Mouse (Mus musculus) midbrain, embryonic 14.5 days (tissue): ENCODE measurements at regions not wholly inside any gene's neighbourhood (a gene's known extent, or its start where the extent isn't known, plus 50 kb on each side); places are given as distances from the start of the nearest gene placed in this dataset.
A peak's percentile ranks its signal among the peaks of the same experiment; 100 is the strongest.

Experiments used
- ATAC-seq: fragments of 200-750 bp; cut with Nextera tagmentation; 2 replicates; pipeline ENCODE4 v1.8.0; 2017; ENCODE audit warnings: moderate number of reproducible peaks, moderate library complexity; ENCODE audit not compliant: low FRiP score, low TSS enrichment
- DNase-seq: peaks from one replicate; pipeline ENCODE4 v3.0.0-alpha.2; 2015
- H3K27ac ChIP-seq: fragments of 300-500 bp; sonication (generic); replicated peaks from 2 replicates; pipeline ENCODE4 v1.5.1; 2014; ENCODE audit warnings: mild to moderate bottlenecking, low read depth, low read length, moderate library complexity
- H3K27me3 ChIP-seq: fragments of 300-500 bp; sonication (generic); 2 replicates; pipeline ENCODE4 v1.6.1; 2014; ENCODE audit warnings: low read length, control low read depth, mixed read lengths; ENCODE audit not compliant: control insufficient read depth, insufficient read depth
- H3K36me3 ChIP-seq: fragments of 300-500 bp; sonication (generic); 2 replicates; pipeline ENCODE4 v1.6.1; 2014; ENCODE audit warnings: low read length, control low read depth; ENCODE audit not compliant: control insufficient read depth, insufficient read depth
- H3K4me1 ChIP-seq: fragments of 300-500 bp; sonication (generic); 2 replicates; pipeline ENCODE4 v1.6.1; 2014; ENCODE audit warnings: mild to moderate bottlenecking, antibody characterized with exemption, low read length, control low read depth; ENCODE audit not compliant: control insufficient read depth, insufficient read depth
- H3K4me2 ChIP-seq: fragments of 300-500 bp; sonication (generic); 2 replicates; pipeline ENCODE4 v1.6.1; 2014; ENCODE audit warnings: mild to moderate bottlenecking, low read length, moderate library complexity
- H3K4me3 ChIP-seq: fragments of 300-500 bp; sonication (generic); replicated peaks from 2 replicates; pipeline ENCODE4 v1.5.1; 2014; ENCODE audit warnings: low read depth, low read length
- H3K9ac ChIP-seq: fragments of 300-500 bp; sonication (generic); replicated peaks from 2 replicates; pipeline ENCODE4 v1.6.1; 2014; ENCODE audit warnings: mild to moderate bottlenecking, low read length, moderate library complexity
- H3K9me3 ChIP-seq: fragments of 300-500 bp; sonication (generic); 2 replicates; pipeline ENCODE4 v1.6.1; 2016; ENCODE audit warnings: low read length, control low read depth, mixed read lengths; ENCODE audit not compliant: control insufficient read depth
- WGBS: fragments of 180-500 bp; shearing (Covaris S2); extraction: QIAGEN DNeasy Blood & Tissue Kit; methylation state at CpG from one replicate; pipeline ENCODE4 v1.1.7; 2014; 5-methylcytosine and 5-hydroxymethylcytosine counted together

- no peak for ATAC-seq
- no peak overlapping the region for H3K27ac ChIP-seq
- H3K4me3 ChIP-seq = no peak overlapping the region
- no peaks in the 10 kb centered on the region for H3K27me3 ChIP-seq
- H3K9me3 ChIP-seq = peaks cover 4% of the 10 kb centered on the region; the same call in 1 of the 2 replicates
- H3K4me2 ChIP-seq = no peak overlapping the region
- no peaks in the 10 kb centered on the region for H3K4me1 ChIP-seq
- H3K9ac ChIP-seq = no peak overlapping the region
- no peak for DNase-seq
- WGBS = 63% methylated on average over 2 of the region's 2 CpGs
- no peaks in the 10 kb centered on the region for H3K36me3 ChIP-seq
Measured at GRCm38 (mm10) chr8:10747150-10747549, 261.1 kb downstream of the Irs2 start.

- Histone ChIP-seq H3K4me1 (peaks cover 6% of the 10 kb centered on the region; the same call in 1 of the 2 replicates), H3K9me3 (peaks cover 3% of the 10 kb centered on the region; the same call in 1 of the 2 replicates), H3K9ac (no peak overlapping the region), H3K4me2 (no peak overlapping the region), H3K4me3 (no peak overlapping the region), H3K36me3 (no peaks in the 10 kb centered on the region), H3K27me3 (no peaks in the 10 kb centered on the region), H3K27ac (no peak overlapping the region)
- WGBS = 57% methylated on average over 6 of the region's 6 CpGs
- no peak for ATAC-seq
- no peak for DNase-seq
Measured at GRCm38 (mm10) chr8:10743241-10743640, 265.0 kb downstream of the Irs2 start.

- WGBS = 95% methylated on average over 3 of the region's 3 CpGs
- Histone ChIP-seq H3K27ac (no peak overlapping the region), H3K9me3 (no peaks in the 10 kb centered on the region), H3K27me3 (no peaks in the 10 kb centered on the region), H3K4me1 (peaks cover 8% of the 10 kb centered on the region; the same call in 1 of the 2 replicates), H3K4me2 (no peak overlapping the region), H3K9ac (no peak overlapping the region), H3K4me3 (no peak overlapping the region), H3K36me3 (no peaks in the 10 kb centered on the region)
- DNase-seq (no peak), ATAC-seq (no peak)
Measured at GRCm38 (mm10) chr8:10740837-10741236, 267.4 kb downstream of the Irs2 start.

GRCm38 (mm10) chr8:10738486-10739081, 269.7 kb downstream of the Irs2 start:
- Histone ChIP-seq H3K36me3 (no peaks in the 10 kb centered on the region), H3K27me3 (no peaks in the 10 kb centered on the region), H3K4me2 (no peak overlapping the region), H3K4me1 (peaks cover 8% of the 10 kb centered on the region; the same call in 1 of the 2 replicates), H3K9me3 (no peaks in the 10 kb centered on the region), H3K27ac (peak overlapping the region; percentile 20; the same call in 1 of the 2 replicates), H3K9ac (no peak overlapping the region), H3K4me3 (no peak overlapping the region)
- WGBS = 36% methylated on average over 11 of the region's 11 CpGs
- DNase-seq (no peak), ATAC-seq (no peak)

GRCm38 (mm10) chr8:10734746-10735145, 273.5 kb downstream of the Irs2 start:
- DNase-seq (no peak), ATAC-seq (no peak)
- H3K4me3 ChIP-seq = no peak overlapping the region
- no peaks in the 10 kb centered on the region for H3K36me3 ChIP-seq
- H3K27me3 ChIP-seq = no peaks in the 10 kb centered on the region
- 65% methylated on average over 4 of the region's 4 CpGs for WGBS
- H3K4me2 ChIP-seq = no peak overlapping the region
- H3K27ac ChIP-seq = no peak overlapping the region
- peaks cover 8% of the 10 kb centered on the region; the same call in 1 of the 2 replicates for H3K4me1 ChIP-seq
- no peaks in the 10 kb centered on the region for H3K9me3 ChIP-seq
- H3K9ac ChIP-seq = no peak overlapping the region

- peaks cover 12% of the 10 kb centered on the region; the same call in 1 of the 2 replicates for H3K4me1 ChIP-seq
- no peak for DNase-seq
- no peaks in the 10 kb centered on the region for H3K9me3 ChIP-seq
- H3K36me3 ChIP-seq = no peaks in the 10 kb centered on the region
- no peak for ATAC-seq
- H3K27me3 ChIP-seq = no peaks in the 10 kb centered on the region
- H3K27ac ChIP-seq = no peak overlapping the region
- WGBS = 71% methylated on average over 2 of the region's 2 CpGs
- H3K9ac ChIP-seq = no peak overlapping the region
- H3K4me3 ChIP-seq = no peak overlapping the region
- H3K4me2 ChIP-seq = no peak overlapping the region
Measured at GRCm38 (mm10) chr8:10723332-10723731, 284.9 kb downstream of the Irs2 start.

- Histone ChIP-seq H3K36me3 (no peaks in the 10 kb centered on the region), H3K9ac (no peak overlapping the region), H3K4me3 (no peak overlapping the region), H3K4me2 (no peak overlapping the region), H3K4me1 (peaks cover 12% of the 10 kb centered on the region; the same call in 1 of the 2 replicates), H3K9me3 (no peaks in the 10 kb centered on the region), H3K27ac (no peak overlapping the region), H3K27me3 (no peaks in the 10 kb centered on the region)
- ATAC-seq (no peak), DNase-seq (no peak)
- 88% methylated on average over 4 of the region's 4 CpGs for WGBS
Measured at GRCm38 (mm10) chr8:10722742-10723141, 285.5 kb downstream of the Irs2 start.

GRCm38 (mm10) chr8:10722342-10722741, 285.9 kb downstream of the Irs2 start:
- 84% methylated on average over 3 of the region's 3 CpGs for WGBS
- H3K27me3 ChIP-seq = no peaks in the 10 kb centered on the region
- peaks cover 12% of the 10 kb centered on the region; the same call in 1 of the 2 replicates for H3K4me1 ChIP-seq
- no peak overlapping the region for H3K4me3 ChIP-seq
- no peaks in the 10 kb centered on the region for H3K36me3 ChIP-seq
- H3K9me3 ChIP-seq = no peaks in the 10 kb centered on the region
- DNase-seq (no peak), ATAC-seq (no peak)
- no peak overlapping the region for H3K9ac ChIP-seq
- H3K27ac ChIP-seq = no peak overlapping the region
- no peak overlapping the region for H3K4me2 ChIP-seq
